Mouse (Mus musculus) hindbrain, embryonic 11.5 days (tissue): ENCODE data around the gene Dvl1. TPM values are rescaled to one million over a fixed set of nuclear protein-coding genes. Genes with fewer than 3 reads are reported as not detected.

Experiments used
- ATAC-seq: fragments of 200-750 bp; cut with Nextera tagmentation; 2 replicates; pipeline ENCODE4 v1.8.0; 2017; ENCODE audit warnings: mild to moderate bottlenecking, moderate TSS enrichment, moderate library complexity; ENCODE audit not compliant: low FRiP score
- DNase-seq: peaks from one replicate; pipeline ENCODE4 v3.0.0-alpha.2; 2015; ENCODE audit warnings: low spot score
- H3K27ac ChIP-seq: fragments of 300-500 bp; sonication (generic); 2 replicates; pipeline ENCODE4 v1.5.1; 2014; ENCODE audit warnings: mild to moderate bottlenecking, low read depth, low read length
- H3K27me3 ChIP-seq: fragments of 300-500 bp; sonication (generic); 2 replicates; pipeline ENCODE4 v1.6.1; 2014; ENCODE audit warnings: mild to moderate bottlenecking, low read length, moderate library complexity, mixed read lengths; ENCODE audit not compliant: control insufficient read depth, insufficient read depth
- H3K36me3 ChIP-seq: fragments of 300-500 bp; sonication (generic); 2 replicates; pipeline ENCODE4 v1.6.1; 2014; ENCODE audit warnings: mild to moderate bottlenecking, low read length, moderate library complexity, mixed read lengths; ENCODE audit not compliant: control insufficient read depth, insufficient read depth
- H3K4me1 ChIP-seq: fragments of 300-500 bp; sonication (generic); replicated peaks from 2 replicates; pipeline ENCODE4 v1.6.1; 2014; ENCODE audit warnings: low read length, mixed read lengths; ENCODE audit not compliant: control insufficient read depth, insufficient read depth
- H3K4me2 ChIP-seq: fragments of 300-500 bp; sonication (generic); replicated peaks from 2 replicates; pipeline ENCODE4 v1.6.1; 2014; ENCODE audit warnings: mild to moderate bottlenecking, low read depth, low read length
- H3K4me3 ChIP-seq: fragments of 300-500 bp; sonication (generic); 2 replicates; pipeline ENCODE4 v1.5.1; 2014; ENCODE audit warnings: low read depth, low read length
- H3K9ac ChIP-seq: fragments of 300-500 bp; sonication (generic); 2 replicates; pipeline ENCODE4 v1.6.1; 2014; ENCODE audit warnings: low read depth, low read length
- H3K9me3 ChIP-seq: fragments of 300-500 bp; sonication (generic); 2 replicates; pipeline ENCODE4 v1.6.1; 2016; ENCODE audit warnings: low read length; ENCODE audit not compliant: control insufficient read depth
- WGBS: fragments of 180-500 bp; shearing (Covaris S2); extraction: QIAGEN DNeasy Blood & Tissue Kit; methylation state at CpG from one replicate; pipeline ENCODE4 v1.1.7; 2014; 5-methylcytosine and 5-hydroxymethylcytosine counted together
- polyA plus RNA-seq: library from polyadenylated mRNA; unstranded; fragments of >200 nt; fragmentation: Nextera tagmentation; extraction: Ambion mirVana; gene quantifications from 2 replicates; pipeline ENCODE4 v1.2.1, GENCODE M21; 2014

Dvl1 gene
- polyA plus RNA-seq, 1 experiment from 2014 or later: 7.5 TPM

DNA sequence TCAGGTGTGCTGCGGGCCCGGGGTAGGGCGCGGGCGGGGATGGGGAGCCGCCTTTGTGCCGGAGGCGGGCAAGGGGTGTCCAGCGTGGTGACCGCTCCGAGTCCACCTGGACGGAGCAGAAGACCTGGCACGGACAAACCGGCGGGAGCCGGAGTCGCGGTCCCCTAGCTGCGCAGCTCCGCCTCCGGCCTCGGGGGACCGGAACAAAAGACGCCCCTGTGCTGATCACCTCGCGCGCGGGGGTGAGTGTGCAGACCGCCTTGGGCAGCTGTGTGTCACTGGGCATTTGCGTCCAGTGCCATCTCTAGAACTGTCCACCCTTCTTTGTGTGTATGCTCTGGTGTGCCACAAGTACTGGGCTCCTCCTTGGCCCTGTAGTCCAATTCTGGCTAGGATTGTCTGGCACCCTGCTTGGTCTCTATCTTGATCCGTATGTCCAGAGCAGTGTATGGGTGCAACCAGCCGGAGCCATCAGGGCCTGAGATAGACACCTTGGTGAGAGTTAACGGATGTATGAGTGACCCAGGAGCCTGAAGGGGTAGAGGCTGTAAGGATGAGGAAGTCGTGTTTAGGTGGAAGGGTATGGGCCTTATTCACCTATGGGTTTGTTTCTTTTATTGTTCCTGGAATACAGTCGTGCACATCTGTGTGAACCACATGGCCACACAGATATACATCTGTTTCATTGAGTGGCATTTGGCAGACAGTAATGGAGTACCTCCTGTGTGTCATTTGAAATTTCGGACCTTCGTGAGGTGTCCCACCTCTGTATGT lies 45.4 kb downstream of the Dvl1 start:
- peak overlapping the region; percentile 91 for H3K9ac ChIP-seq
- H3K27ac ChIP-seq: peak overlapping the region; percentile 98
- WGBS: 7% methylated on average over 37 of the region's 37 CpGs
- peak overlapping the region; percentile 88 for H3K4me3 ChIP-seq
- DNase-seq (peak; percentile 62), ATAC-seq (peak; percentile 62)
- H3K4me1 ChIP-seq: peaks cover 16% of the 10 kb centered on the region
- H3K4me2 ChIP-seq: peak overlapping the region; percentile 85
- peaks cover 14% of the 10 kb centered on the region for H3K36me3 ChIP-seq
- H3K9me3 ChIP-seq: no peaks in the 10 kb centered on the region
- H3K27me3 ChIP-seq: no peaks in the 10 kb centered on the region

DNA sequence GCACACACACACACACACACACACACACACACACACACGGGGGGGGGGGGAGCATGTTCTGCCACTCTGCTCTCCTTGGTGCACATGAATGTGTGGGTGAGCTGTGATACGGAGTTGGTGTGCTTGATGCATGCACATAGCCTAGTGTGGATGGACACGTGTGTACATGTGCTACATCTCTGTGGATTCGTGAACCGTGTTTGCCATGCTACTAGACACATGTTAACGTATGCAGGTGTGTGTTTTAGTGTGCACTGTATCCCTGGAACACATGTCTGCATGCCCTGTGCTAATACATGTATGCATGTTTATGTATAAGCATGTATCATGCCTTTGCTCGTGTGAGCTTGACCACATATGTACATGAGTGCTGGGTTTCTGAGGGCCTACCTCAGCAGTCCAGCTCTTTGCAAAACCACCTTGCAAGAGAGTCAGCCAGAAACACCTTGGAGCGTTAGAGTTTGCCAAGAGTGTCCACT lies 46.0 kb downstream of the Dvl1 start:
- Histone ChIP-seq H3K9ac (peak overlapping the region; percentile 91), H3K4me3 (peak overlapping the region; percentile 88), H3K4me1 (peaks cover 16% of the 10 kb centered on the region), H3K27ac (no peak overlapping the region), H3K9me3 (no peaks in the 10 kb centered on the region), H3K27me3 (no peaks in the 10 kb centered on the region), H3K4me2 (peak overlapping the region; percentile 85), H3K36me3 (peaks cover 11% of the 10 kb centered on the region)
- ATAC-seq: no peak
- WGBS: 71% methylated on average over 8 of the region's 8 CpGs
- no peak for DNase-seq

DNA sequence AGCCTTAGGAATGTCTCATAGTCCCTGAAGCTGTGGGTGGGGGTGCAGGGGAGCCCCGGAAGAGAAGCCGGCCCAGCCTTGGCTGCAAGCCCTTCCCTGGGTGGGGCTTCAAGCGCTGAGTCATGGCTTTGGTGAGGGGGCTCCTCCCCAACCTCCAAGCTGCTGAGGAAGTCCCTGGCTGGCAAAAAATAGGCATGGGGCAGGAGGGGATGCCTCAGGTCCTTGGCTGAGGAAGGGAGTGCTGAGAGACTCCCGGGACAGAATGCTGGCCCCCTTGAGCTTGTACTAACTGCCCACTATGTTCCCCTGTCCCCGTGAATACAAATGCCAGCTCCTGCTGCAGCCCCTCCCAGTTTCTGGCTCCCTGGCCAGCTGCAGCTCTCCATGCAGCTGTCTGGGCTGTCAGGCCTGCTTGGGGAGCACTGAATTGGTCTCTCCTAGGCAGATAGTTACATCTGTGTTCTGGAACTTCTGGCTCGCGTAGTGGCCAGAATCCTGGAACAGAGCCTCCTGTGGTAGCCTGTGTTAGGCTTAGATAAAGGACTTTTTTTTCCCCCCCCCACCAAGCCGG lies 47.2 kb downstream of the Dvl1 start:
- Histone ChIP-seq H3K36me3 (peaks cover 12% of the 10 kb centered on the region; the same call in 1 of the 2 replicates), H3K4me1 (peaks cover 16% of the 10 kb centered on the region), H3K27ac (no peak overlapping the region; the same call in 1 of the 2 replicates), H3K9ac (peak overlapping the region; percentile 25), H3K9me3 (no peaks in the 10 kb centered on the region), H3K4me3 (peak overlapping the region; percentile 1; the same call in 1 of the 2 replicates), H3K27me3 (no peaks in the 10 kb centered on the region), H3K4me2 (peak overlapping the region; percentile 85)
- DNase-seq (no peak), ATAC-seq (no peak)
- WGBS: 31% methylated on average over 8 of the region's 8 CpGs

DNA sequence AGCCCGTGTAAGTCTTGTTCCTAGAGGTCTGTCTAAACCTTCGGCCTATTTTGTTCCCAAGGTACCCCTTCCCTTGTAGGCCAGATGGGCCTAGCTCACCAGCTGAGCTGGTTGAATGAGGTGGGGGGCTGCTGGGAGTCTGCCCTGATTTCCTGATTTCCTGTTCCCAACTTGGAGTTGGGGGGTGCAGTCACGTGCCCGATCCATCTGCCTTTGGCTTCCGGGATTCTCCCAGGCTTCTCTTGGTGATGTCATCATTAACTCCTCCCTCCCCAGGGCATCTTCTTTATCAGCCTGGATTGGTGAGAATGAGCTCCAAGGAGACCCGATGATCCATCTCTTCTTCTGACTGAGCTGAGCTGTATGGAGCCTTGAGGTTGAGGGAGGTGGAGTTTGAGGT lies 48.0 kb downstream of the Dvl1 start:
- ATAC-seq: no peak
- no peak overlapping the region for H3K4me2 ChIP-seq
- no peak overlapping the region for H3K4me3 ChIP-seq
- no peak overlapping the region for H3K27ac ChIP-seq
- DNase-seq: peak; percentile 23
- H3K9ac ChIP-seq: no peak overlapping the region
- peaks cover 12% of the 10 kb centered on the region; the same call in 1 of the 2 replicates for H3K36me3 ChIP-seq
- peaks cover 16% of the 10 kb centered on the region for H3K4me1 ChIP-seq
- H3K27me3 ChIP-seq: no peaks in the 10 kb centered on the region
- WGBS: 51% methylated on average over 6 of the region's 6 CpGs
- no peaks in the 10 kb centered on the region for H3K9me3 ChIP-seq

DNA sequence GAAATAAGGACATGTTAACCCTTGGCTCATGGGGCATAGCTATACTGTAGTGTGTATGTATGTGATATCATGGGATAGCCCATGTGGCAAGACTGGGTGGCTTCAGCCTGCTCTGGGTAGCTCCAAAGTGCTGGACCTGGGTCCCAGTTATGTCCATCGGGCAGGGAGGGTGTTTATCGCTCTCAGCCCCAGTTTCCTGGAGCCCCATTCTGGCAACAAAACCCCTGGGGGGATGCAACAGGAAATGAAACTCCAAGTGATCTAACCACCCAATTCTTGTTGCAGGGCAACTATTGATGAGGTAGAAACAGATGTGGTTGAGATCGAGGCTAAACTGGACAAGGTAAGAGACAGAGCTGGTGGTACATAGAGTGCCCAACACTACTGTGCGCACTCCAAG lies 48.6 kb downstream of the Dvl1 start:
- Histone ChIP-seq H3K36me3 (peaks cover 12% of the 10 kb centered on the region; the same call in 1 of the 2 replicates), H3K9ac (no peak overlapping the region), H3K27ac (no peak overlapping the region), H3K9me3 (no peaks in the 10 kb centered on the region), H3K4me2 (no peak overlapping the region), H3K27me3 (no peaks in the 10 kb centered on the region), H3K4me3 (no peak overlapping the region), H3K4me1 (peaks cover 13% of the 10 kb centered on the region)
- 96% methylated on average over 4 of the region's 4 CpGs for WGBS
- ATAC-seq (no peak), DNase-seq (no peak)

DNA sequence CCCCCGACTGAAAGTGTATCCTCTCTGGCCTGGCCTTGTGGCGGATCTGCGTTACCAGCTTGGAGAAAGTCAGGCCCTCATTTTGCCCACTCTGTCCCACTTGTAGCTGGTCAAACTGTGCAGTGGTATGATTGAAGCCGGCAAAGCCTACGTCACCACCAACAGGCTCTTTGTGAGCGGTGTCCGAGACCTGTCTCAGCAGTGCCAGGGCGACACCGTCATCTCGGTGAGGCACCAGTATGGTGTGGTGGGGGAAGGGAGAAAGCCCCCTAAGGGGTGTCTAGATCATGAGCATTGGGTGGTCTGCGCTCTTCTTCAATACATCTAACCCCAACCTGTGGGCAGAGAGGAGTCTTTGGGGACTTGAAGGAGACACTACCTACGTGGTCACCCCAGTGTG lies 49.3 kb downstream of the Dvl1 start:
- ATAC-seq (no peak), DNase-seq (no peak)
- Histone ChIP-seq H3K9me3 (no peaks in the 10 kb centered on the region), H3K4me2 (no peak overlapping the region), H3K4me3 (no peak overlapping the region), H3K27ac (no peak overlapping the region), H3K4me1 (peaks cover 13% of the 10 kb centered on the region), H3K9ac (no peak overlapping the region), H3K36me3 (peaks cover 12% of the 10 kb centered on the region; the same call in 1 of the 2 replicates), H3K27me3 (no peaks in the 10 kb centered on the region)
- 97% methylated on average over 12 of the region's 12 CpGs for WGBS

DNA sequence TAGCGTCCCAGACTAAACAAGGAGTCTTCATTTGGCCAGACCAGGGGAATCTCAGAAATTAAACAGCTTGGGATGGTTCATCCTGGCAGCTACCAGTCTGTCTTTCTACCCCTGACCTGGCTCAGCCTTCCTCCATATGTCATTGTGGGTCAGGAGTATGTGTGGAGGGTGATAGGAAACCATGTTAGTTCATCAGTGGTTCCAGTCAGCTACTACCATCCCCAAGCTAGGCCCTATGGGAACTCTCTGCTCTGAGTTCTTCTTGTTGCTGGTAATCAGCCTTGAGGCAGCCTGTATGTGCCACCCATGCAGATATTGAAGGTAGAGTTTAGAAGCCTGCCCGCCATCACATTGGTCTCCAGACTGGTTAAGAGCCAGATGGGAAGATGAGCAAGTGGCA lies 51.1 kb downstream of the Dvl1 start:
- no peak overlapping the region for H3K27ac ChIP-seq
- peaks cover 10% of the 10 kb centered on the region for H3K4me1 ChIP-seq
- no peak overlapping the region for H3K9ac ChIP-seq
- peaks cover 27% of the 10 kb centered on the region for H3K36me3 ChIP-seq
- no peak for ATAC-seq
- H3K27me3 ChIP-seq: no peaks in the 10 kb centered on the region
- H3K4me3 ChIP-seq: no peak overlapping the region
- no peak overlapping the region for H3K4me2 ChIP-seq
- DNase-seq: no peak
- H3K9me3 ChIP-seq: no peaks in the 10 kb centered on the region
- 98% methylated on average over 2 of the region's 2 CpGs for WGBS

DNA sequence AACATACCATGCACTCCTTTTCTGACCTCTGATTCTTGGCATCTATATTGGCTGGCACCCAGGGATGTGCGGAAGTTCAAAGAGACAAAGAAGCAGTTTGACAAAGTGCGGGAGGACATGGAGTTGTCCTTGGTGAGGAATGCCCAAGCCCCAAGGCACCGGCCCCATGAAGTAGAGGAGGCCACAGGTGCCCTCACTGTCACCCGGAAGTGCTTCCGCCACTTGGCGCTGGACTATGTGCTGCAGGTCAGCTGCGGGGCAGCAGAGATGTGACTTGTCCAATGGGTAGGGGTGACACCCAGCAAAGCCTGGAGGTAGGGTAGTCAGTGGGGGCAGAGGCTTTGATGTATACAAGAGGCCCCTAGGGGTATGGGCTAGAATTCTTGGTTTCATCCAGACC lies 52.2 kb downstream of the Dvl1 start:
- 93% methylated on average over 7 of the region's 7 CpGs for WGBS
- Histone ChIP-seq H3K4me2 (no peak overlapping the region), H3K9me3 (no peaks in the 10 kb centered on the region), H3K4me1 (peaks cover 2% of the 10 kb centered on the region; the same call in 1 of the 2 replicates), H3K27ac (no peak overlapping the region), H3K27me3 (no peaks in the 10 kb centered on the region), H3K36me3 (peaks cover 33% of the 10 kb centered on the region), H3K4me3 (no peak overlapping the region), H3K9ac (no peak overlapping the region)
- no peak for ATAC-seq
- no peak for DNase-seq

DNA sequence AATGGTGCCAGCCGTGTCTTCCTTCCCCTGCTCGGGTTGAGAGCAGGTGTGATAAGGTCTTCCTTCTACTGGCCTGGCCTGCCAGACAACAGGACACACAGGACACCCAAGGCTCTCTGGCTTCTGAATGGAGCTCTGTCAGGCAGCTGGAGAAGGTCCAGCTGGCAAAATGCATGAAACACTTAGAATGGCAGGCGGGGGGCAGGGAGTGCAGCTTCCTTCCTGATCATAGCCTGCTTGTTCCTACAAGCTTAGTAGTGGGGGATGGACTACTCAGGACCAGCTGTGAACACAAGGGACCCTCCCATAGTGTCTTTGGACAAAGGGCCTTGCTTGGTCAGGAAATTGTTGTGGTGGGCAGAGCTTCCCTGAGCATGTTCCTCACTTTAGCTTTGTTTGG lies 54.0 kb downstream of the Dvl1 start:
- Histone ChIP-seq H3K4me2 (no peak overlapping the region), H3K9ac (no peak overlapping the region), H3K27ac (no peak overlapping the region), H3K9me3 (no peaks in the 10 kb centered on the region), H3K36me3 (peaks cover 36% of the 10 kb centered on the region), H3K27me3 (no peaks in the 10 kb centered on the region), H3K4me3 (no peak overlapping the region), H3K4me1 (no peaks in the 10 kb centered on the region)
- no peak for ATAC-seq
- no peak for DNase-seq
- 84% methylated on average over 3 of the region's 3 CpGs for WGBS
